Mouse (Mus musculus) stomach, embryonic 16.5 days (tissue): ENCODE results near the gene Gpr107. TPM values are rescaled to one million over a fixed set of nuclear protein-coding genes. Genes with fewer than 3 reads are reported as not detected.

ENCODE experiments used
- ATAC-seq: fragments of 200-750 bp; cut with Nextera tagmentation; 2 replicates; pipeline ENCODE4 v1.8.0; 2017; ENCODE audit warnings: moderate number of reproducible peaks, moderate TSS enrichment; ENCODE audit not compliant: insufficient read depth, low FRiP score
- H3K27ac ChIP-seq: fragments of 300-500 bp; sonication (generic); 2 replicates; pipeline ENCODE4 v1.5.1; 2014; ENCODE audit warnings: low read length
- H3K27me3 ChIP-seq: fragments of 300-500 bp; sonication (generic); 2 replicates; pipeline ENCODE4 v1.6.1; 2014; ENCODE audit warnings: low read length, control low read depth, mixed read lengths; ENCODE audit not compliant: control insufficient read depth, insufficient read depth
- H3K36me3 ChIP-seq: fragments of 300-500 bp; sonication (generic); 2 replicates; pipeline ENCODE4 v1.6.1; 2014; ENCODE audit warnings: low read length; ENCODE audit not compliant: control insufficient read depth, insufficient read depth
- H3K4me1 ChIP-seq: fragments of 300-500 bp; sonication (generic); 2 replicates; pipeline ENCODE4 v1.6.1; 2014; ENCODE audit warnings: low read length, control low read depth, mixed read lengths; ENCODE audit not compliant: control insufficient read depth, insufficient read depth
- H3K4me2 ChIP-seq: fragments of 300-500 bp; sonication (generic); 2 replicates; pipeline ENCODE4 v1.6.1; 2014; ENCODE audit warnings: low read depth, low read length, mixed read lengths
- H3K4me3 ChIP-seq: fragments of 300-500 bp; sonication (generic); replicated peaks from 2 replicates; pipeline ENCODE4 v1.5.1; 2014; ENCODE audit warnings: mild to moderate bottlenecking, low read length
- H3K9ac ChIP-seq: fragments of 300-500 bp; sonication (generic); 2 replicates; pipeline ENCODE4 v1.6.1; 2014; ENCODE audit warnings: low read length
- H3K9me3 ChIP-seq: fragments of 300-500 bp; sonication (generic); replicated peaks from 2 replicates; pipeline ENCODE4 v1.6.1; 2016; ENCODE audit warnings: low read length, control low read depth; ENCODE audit not compliant: control insufficient read depth
- WGBS: fragments of 180-500 bp; shearing (Covaris S2); extraction: QIAGEN DNeasy Blood & Tissue Kit; methylation state at CpG from one replicate; pipeline ENCODE4 v1.1.7; 2014; 5-methylcytosine and 5-hydroxymethylcytosine counted together
- polyA plus RNA-seq: library from polyadenylated mRNA; unstranded; fragments of >200 nt; fragmentation: Nextera tagmentation; extraction: Ambion mirVana; gene quantifications from 2 replicates; pipeline ENCODE4 v1.2.1, GENCODE M21; 2015

The Gpr107 gene
- polyA plus RNA-seq, 1 experiment from 2014 or later: 39.3 TPM

- no peak for ATAC-seq
- H3K9ac ChIP-seq: no peak overlapping the region
- peaks cover 14% of the 10 kb centered on the region; the same call in 1 of the 2 replicates for H3K36me3 ChIP-seq
- WGBS: 91% methylated on average over 3 of the region's 3 CpGs
- no peaks in the 10 kb centered on the region for H3K4me1 ChIP-seq
- H3K4me3 ChIP-seq: no peak overlapping the region
- H3K27me3 ChIP-seq: no peaks in the 10 kb centered on the region
- H3K9me3 ChIP-seq: no peaks in the 10 kb centered on the region
- no peak overlapping the region for H3K4me2 ChIP-seq
- H3K27ac ChIP-seq: no peak overlapping the region
Observed at GRCm38 (mm10) chr2:31189654-31190053, 37.5 kb downstream of the Gpr107 start.

GRCm38 (mm10) chr2:31191765-31192164 lies 39.6 kb downstream of the Gpr107 start:
- H3K4me2 ChIP-seq: no peak overlapping the region
- WGBS: 80% methylated on average over 8 of the region's 8 CpGs
- no peak overlapping the region for H3K27ac ChIP-seq
- H3K4me3 ChIP-seq: no peak overlapping the region
- no peaks in the 10 kb centered on the region for H3K27me3 ChIP-seq
- no peak overlapping the region for H3K9ac ChIP-seq
- no peaks in the 10 kb centered on the region for H3K4me1 ChIP-seq
- ATAC-seq: no peak
- peaks cover 7% of the 10 kb centered on the region; the same call in 1 of the 2 replicates for H3K36me3 ChIP-seq
- no peaks in the 10 kb centered on the region for H3K9me3 ChIP-seq

DNA sequence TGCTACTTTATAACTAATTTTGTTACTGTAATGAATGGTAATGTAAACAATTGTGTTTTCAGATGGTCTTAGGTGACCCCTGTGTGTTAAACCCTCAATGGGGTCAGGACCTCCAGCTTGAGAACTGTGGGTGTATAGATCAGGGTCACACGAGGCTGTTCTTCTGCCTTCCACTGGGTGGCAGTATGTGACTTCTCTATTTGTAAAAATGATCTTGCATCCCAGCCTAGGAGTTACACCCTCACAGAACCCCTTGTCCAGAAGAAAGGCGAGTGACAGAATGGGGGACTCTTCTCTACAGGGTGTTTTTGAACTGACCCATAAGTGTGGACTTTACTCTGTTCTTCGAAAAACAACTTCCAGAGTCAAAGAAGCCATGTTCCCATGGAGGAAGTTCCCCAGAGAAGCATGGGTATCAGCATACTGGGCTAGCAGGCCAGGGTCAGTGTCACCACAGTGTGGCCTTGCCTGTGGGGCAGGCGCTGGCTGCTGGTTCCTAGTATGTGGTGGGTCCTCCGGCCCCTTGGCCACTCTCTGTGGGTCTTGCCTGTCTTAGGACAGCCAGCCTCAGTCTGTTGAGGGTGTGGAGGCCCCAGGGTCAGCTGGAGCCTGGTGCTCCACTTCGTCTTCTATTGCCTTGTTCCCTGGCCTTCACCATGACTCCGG lies 42.4 kb downstream of the Gpr107 start:
- H3K4me2 ChIP-seq: no peak overlapping the region
- no peaks in the 10 kb centered on the region for H3K4me1 ChIP-seq
- no peak overlapping the region for H3K9ac ChIP-seq
- no peaks in the 10 kb centered on the region for H3K9me3 ChIP-seq
- WGBS: 67% methylated on average over 7 of the region's 7 CpGs
- no peaks in the 10 kb centered on the region for H3K27me3 ChIP-seq
- H3K27ac ChIP-seq: no peak overlapping the region
- H3K4me3 ChIP-seq: no peak overlapping the region
- H3K36me3 ChIP-seq: peaks cover 11% of the 10 kb centered on the region; the same call in 1 of the 2 replicates
- ATAC-seq: 0 out of 2 replicates have a peak, but pooled peaks have one; percentile 40

DNA sequence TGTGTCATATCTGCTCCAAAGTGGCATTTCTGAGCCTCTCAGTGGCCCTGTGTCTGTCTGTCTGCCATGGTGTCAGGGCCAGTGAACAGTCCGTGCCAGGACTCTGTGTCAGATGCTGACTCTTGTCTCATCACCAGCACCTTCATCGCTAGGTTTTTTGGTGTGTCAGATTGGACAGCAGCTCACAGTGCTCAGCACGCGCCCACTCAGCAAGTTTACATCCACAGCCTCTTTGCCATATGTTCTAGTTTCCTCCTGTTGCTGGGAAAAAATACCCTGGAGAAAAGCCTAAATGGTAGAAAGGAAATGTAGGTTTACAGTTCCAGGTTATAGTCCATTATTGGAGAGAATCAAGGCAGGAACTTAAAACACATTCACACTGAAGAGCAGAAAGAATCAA lies 46.5 kb downstream of the Gpr107 start:
- Histone ChIP-seq H3K27ac (no peak overlapping the region), H3K36me3 (0 out of 2 replicates have a peak, but pooled peaks cover 5% of the 10 kb centered on the region), H3K27me3 (no peaks in the 10 kb centered on the region), H3K4me2 (no peak overlapping the region), H3K9me3 (no peaks in the 10 kb centered on the region), H3K4me3 (no peak overlapping the region), H3K9ac (no peak overlapping the region), H3K4me1 (no peaks in the 10 kb centered on the region)
- ATAC-seq: no peak
- 92% methylated on average over 4 of the region's 4 CpGs for WGBS

DNA sequence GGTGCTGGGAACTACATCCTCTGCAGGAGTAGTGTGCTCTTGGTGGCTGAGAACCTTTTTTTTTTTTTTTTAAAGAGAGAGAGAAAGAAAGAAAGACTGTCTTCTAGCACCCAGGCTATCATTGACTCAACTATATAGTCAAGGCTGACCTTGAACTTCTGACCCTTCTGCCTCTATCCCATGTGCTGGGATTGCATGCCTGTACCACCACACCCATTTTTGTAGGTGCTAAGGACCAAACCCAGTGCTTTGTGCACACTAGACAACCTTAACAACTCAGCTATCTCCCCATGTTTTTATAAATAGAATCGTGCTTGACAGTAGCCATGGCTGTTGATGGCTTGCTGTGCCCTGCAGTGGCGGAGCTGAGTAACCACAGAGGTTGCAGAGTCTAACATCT lies 47.9 kb downstream of the Gpr107 start:
- 0 out of 2 replicates have a peak, but pooled peaks cover 5% of the 10 kb centered on the region for H3K36me3 ChIP-seq
- H3K27ac ChIP-seq: no peak overlapping the region
- no peak overlapping the region for H3K4me2 ChIP-seq
- 85% methylated on average over 2 of the region's 2 CpGs for WGBS
- H3K27me3 ChIP-seq: no peaks in the 10 kb centered on the region
- H3K4me1 ChIP-seq: no peaks in the 10 kb centered on the region
- no peak overlapping the region for H3K4me3 ChIP-seq
- no peak overlapping the region for H3K9ac ChIP-seq
- no peak for ATAC-seq
- no peaks in the 10 kb centered on the region for H3K9me3 ChIP-seq

DNA sequence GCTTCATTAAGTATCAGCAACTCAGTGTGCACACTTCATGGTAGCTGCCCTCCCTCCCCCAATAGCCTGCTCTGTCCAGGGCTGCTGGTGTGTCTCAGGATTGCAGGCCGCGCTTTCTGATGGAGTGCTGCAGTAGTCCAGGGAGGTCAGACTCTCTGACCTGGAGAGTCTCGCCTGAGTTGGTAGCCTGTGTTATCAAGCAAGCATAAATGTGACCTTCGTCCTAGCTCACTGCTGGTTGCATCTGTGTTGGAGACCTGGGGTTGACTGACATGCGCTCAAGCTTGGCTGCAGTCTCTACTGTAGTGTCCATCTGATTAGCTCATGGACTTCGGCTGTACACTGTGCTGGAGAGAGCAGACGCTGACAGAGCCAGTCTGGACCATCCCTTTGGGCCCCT lies 49.7 kb downstream of the Gpr107 start:
- 73% methylated on average over 7 of the region's 7 CpGs for WGBS

DNA sequence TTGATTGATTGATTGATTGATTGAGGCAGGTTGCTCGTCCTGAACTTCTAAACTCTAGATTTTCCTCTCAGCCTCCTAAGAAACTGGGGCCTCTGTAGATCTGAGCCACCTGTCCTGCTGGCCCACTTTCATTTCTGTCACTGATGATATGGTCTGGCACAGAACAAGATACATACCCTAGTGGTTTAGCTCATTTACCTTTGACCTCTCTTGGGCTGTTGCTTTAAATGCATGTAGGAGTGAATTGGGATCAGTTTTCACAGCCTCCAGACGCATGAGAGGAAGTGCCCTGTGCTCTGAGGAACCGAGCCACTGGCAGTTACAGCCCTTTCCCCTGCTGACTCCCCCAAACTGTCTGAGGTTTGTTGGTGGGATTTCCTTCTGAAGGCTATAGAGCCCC lies 50.2 kb downstream of the Gpr107 start:
- Histone ChIP-seq H3K9ac (no peak overlapping the region), H3K4me2 (no peak overlapping the region), H3K27me3 (no peaks in the 10 kb centered on the region), H3K36me3 (0 out of 2 replicates have a peak, but pooled peaks cover 5% of the 10 kb centered on the region), H3K4me3 (no peak overlapping the region), H3K4me1 (no peaks in the 10 kb centered on the region), H3K9me3 (no peaks in the 10 kb centered on the region), H3K27ac (no peak overlapping the region)
- ATAC-seq: no peak
- WGBS: 36% methylated on average over 3 of the region's 3 CpGs

More for the DNA sequence above, 49.7 kb downstream of the Gpr107 start:
- no peak overlapping the region for H3K9ac ChIP-seq
- H3K27ac ChIP-seq: no peak overlapping the region
- no peak overlapping the region for H3K4me2 ChIP-seq
- ATAC-seq: 0 out of 2 replicates have a peak, but pooled peaks have one; percentile 54
- H3K36me3 ChIP-seq: 0 out of 2 replicates have a peak, but pooled peaks cover 5% of the 10 kb centered on the region
- H3K9me3 ChIP-seq: no peaks in the 10 kb centered on the region
- H3K27me3 ChIP-seq: no peaks in the 10 kb centered on the region
- H3K4me3 ChIP-seq: no peak overlapping the region
- no peaks in the 10 kb centered on the region for H3K4me1 ChIP-seq

GRCm38 (mm10) chr2:31202956-31203355 lies 50.8 kb downstream of the Gpr107 start:
- 80% methylated on average over 4 of the region's 4 CpGs for WGBS
- H3K36me3 ChIP-seq: 0 out of 2 replicates have a peak, but pooled peaks cover 2% of the 10 kb centered on the region
- H3K4me1 ChIP-seq: no peaks in the 10 kb centered on the region
- no peaks in the 10 kb centered on the region for H3K9me3 ChIP-seq
- no peaks in the 10 kb centered on the region for H3K27me3 ChIP-seq
- no peak overlapping the region for H3K9ac ChIP-seq
- ATAC-seq: no peak
- H3K4me2 ChIP-seq: no peak overlapping the region
- no peak overlapping the region for H3K27ac ChIP-seq
- H3K4me3 ChIP-seq: no peak overlapping the region

- no peak overlapping the region for H3K4me3 ChIP-seq
- ATAC-seq: no peak
- no peak overlapping the region for H3K4me2 ChIP-seq
- 79% methylated on average over 5 of the region's 5 CpGs for WGBS
- no peaks in the 10 kb centered on the region for H3K36me3 ChIP-seq
- no peak overlapping the region for H3K27ac ChIP-seq
- no peaks in the 10 kb centered on the region for H3K27me3 ChIP-seq
- no peaks in the 10 kb centered on the region for H3K9me3 ChIP-seq
- H3K4me1 ChIP-seq: no peaks in the 10 kb centered on the region
- H3K9ac ChIP-seq: no peak overlapping the region
Observed at GRCm38 (mm10) chr2:31204677-31205076, 52.6 kb downstream of the Gpr107 start.
